Mouse (Mus musculus) ovary, postnatal 36 days (tissue): ENCODE data around the gene Ercc6.

Experiments used
- DNase-seq: peaks from one replicate; pipeline ENCODE4 v3.0.0; 2022; ENCODE audit warnings: low spot score, mixed read lengths

The Ercc6 gene

GRCm38 (mm10) chr14:32572519-32572918, 59.2 kb downstream of the Ercc6 start:
- no peak for DNase-seq

GRCm38 (mm10) chr14:32578420-32578819, 65.1 kb downstream of the Ercc6 start:
- no peak for DNase-seq

- DNase-seq: no peak
Observed at GRCm38 (mm10) chr14:32583696-32584095, 70.4 kb downstream of the Ercc6 start.

- DNase-seq: peak; percentile 73
Observed at GRCm38 (mm10) chr14:32587013-32587784, 73.9 kb downstream of the Ercc6 start.

GRCm38 (mm10) chr14:32590377-32590776, 77.1 kb downstream of the Ercc6 start:
- DNase-seq: no peak

- DNase-seq: peak; percentile 82
Observed at GRCm38 (mm10) chr14:32597232-32598231, 84.2 kb downstream of the Ercc6 start.

GRCm38 (mm10) chr14:32598437-32599219, 85.3 kb downstream of the Ercc6 start:
- no peak for DNase-seq

GRCm38 (mm10) chr14:32599290-32600041, 86.1 kb downstream of the Ercc6 start, which contains the start of gene Prrxl1:
TSS of gene Prrxl1 (plus strand) at chr14:32599407.
- DNase-seq: peak; percentile 19

- DNase-seq: no peak
Observed at GRCm38 (mm10) chr14:32600110-32600509, 86.8 kb downstream of the Ercc6 start.

- DNase-seq: no peak
Observed at GRCm38 (mm10) chr14:32605508-32605907, 92.2 kb downstream of the Ercc6 start.

- DNase-seq: no peak
Observed at GRCm38 (mm10) chr14:32606316-32606715, 93.0 kb downstream of the Ercc6 start.

GRCm38 (mm10) chr14:32609392-32609791, 96.1 kb downstream of the Ercc6 start:
- peak; percentile 40 for DNase-seq

GRCm38 (mm10) chr14:32617253-32617652, 103.9 kb downstream of the Ercc6 start:
- DNase-seq: no peak

GRCm38 (mm10) chr14:32624245-32624644, 110.9 kb downstream of the Ercc6 start:
- DNase-seq: no peak

- no peak for DNase-seq
Observed at GRCm38 (mm10) chr14:32624811-32625210, 111.5 kb downstream of the Ercc6 start.

GRCm38 (mm10) chr14:32627271-32627670, 114.0 kb downstream of the Ercc6 start:
- no peak for DNase-seq

- DNase-seq: no peak
Observed at GRCm38 (mm10) chr14:32628584-32628983, 115.3 kb downstream of the Ercc6 start.
